Mouse (Mus musculus): ENCODE results near the gene Ppp1r3c. TPM values are rescaled to one million over a fixed set of nuclear protein-coding genes. Genes with fewer than 3 reads are reported as not detected.

Gene Ppp1r3c
- 53.3 and 55.1 TPM in 2 replicates for polyA plus RNA-seq (2016; fragmentation: Nextera tagmentation; extraction: Ambion mirVana)

DNA sequence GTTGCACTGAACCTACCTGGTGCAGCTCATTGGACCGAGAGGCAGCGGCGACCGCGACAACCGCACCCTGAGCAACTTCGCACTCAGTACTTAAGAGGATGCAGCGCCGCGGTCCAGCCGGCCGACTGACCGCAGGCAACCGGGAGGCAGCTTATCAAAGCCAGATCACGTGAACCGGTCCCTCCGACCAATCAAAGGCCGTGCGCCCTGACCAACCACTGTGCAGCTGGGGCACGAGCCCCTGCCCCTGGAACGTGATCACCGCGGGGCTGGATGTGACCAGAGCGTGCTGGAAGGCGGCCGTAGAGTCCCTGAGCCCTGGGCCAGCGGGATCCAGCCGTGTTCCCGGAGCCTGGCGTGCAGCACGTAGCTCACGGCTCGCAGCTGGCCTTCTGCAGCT, at the start of gene Ppp1r3c:
Gene Ppp1r3c (minus strand): TSS at position 117 of the 400 bp plus-strand sequence.
- under 1% methylated on average over 33 of the region's 33 CpGs for WGBS
- H3K36me3 ChIP-seq = peaks cover 25% of the 10 kb centered on the region
- H3K27me3 ChIP-seq (replicated peaks) = no peaks in the 10 kb centered on the region
- peak within 1 kb of the TSS; percentile 74 for H3K4me2 ChIP-seq
- H3K4me3 ChIP-seq = peak within 1 kb of the TSS; percentile 72
- H3K9me3 ChIP-seq (replicated peaks) = peaks cover 3% of the 10 kb centered on the region; the same call in 1 of the 2 replicates
- peak within 1 kb of the TSS; percentile 98 for H3K27ac ChIP-seq (ENCODE audit: poor library complexity, severe bottlenecking)
- H3K9ac ChIP-seq = peak within 1 kb of the TSS; percentile 90
- peak; percentile 98 for ATAC-seq (ENCODE audit: insufficient number of reproducible peaks, low FRiP score)
- H3K4me1 ChIP-seq (replicated peaks) = peaks cover 17% of the 10 kb centered on the region

DNA sequence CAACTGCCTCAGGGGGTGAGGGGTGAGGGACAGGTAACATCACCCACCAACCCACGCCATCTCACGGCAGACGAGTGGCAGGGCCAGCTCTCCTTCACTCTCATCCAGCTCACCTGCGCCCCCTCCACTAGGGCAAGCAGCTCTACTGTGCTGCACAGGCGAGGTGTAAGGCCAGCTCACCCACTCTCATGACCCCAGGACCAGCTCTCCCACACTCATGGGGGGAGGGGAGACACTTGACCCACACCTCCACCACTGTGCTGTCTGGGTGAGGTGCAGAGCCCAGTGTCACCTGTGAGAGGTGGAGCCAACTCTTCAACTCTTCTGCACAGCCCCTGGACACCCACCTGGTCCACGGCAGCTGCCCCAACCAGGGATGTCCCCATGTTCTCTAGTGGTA, 46.7 kb upstream of the Ppp1r3c start:
- Histone ChIP-seq H3K4me2 (no peak overlapping the region), H3K27me3 (replicated peaks) (no peaks in the 10 kb centered on the region), H3K4me3 (no peak overlapping the region), H3K4me1 (replicated peaks) (no peaks in the 10 kb centered on the region), H3K36me3 (no peaks in the 10 kb centered on the region), H3K9ac (no peak overlapping the region), H3K9me3 (replicated peaks) (no peaks in the 10 kb centered on the region), H3K27ac (ENCODE audit: poor library complexity, severe bottlenecking) (no peak overlapping the region)
- WGBS = 90% methylated on average over 6 of the region's 6 CpGs
- peak; percentile 33; the same call in 1 of the 2 replicates for ATAC-seq (ENCODE audit: insufficient number of reproducible peaks, low FRiP score)

DNA sequence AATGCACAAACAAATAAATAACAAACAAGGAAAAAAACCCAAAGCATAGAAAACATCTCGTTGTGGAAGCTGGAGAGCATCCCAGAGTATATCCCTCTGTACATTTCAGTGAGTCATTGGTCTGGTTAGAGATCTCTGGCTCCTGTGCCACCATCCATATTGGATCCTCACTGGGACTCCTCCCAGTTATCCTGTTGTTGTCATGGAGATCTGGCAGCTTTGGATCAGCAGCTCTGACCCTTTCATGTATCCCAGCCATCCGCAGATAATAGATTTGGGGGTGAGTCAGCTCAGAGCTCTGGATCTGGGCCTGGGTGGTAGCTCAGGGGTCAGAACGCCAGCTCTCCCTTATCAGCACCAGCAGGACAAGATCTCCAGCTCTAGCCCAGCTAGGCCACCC, 46.1 kb upstream of the Ppp1r3c start:
- H3K36me3 ChIP-seq = no peaks in the 10 kb centered on the region
- no peak for ATAC-seq (ENCODE audit: insufficient number of reproducible peaks, low FRiP score)
- H3K9ac ChIP-seq = no peak overlapping the region
- H3K27me3 ChIP-seq (replicated peaks) = no peaks in the 10 kb centered on the region
- 71% methylated on average over 3 of the region's 3 CpGs for WGBS
- no peaks in the 10 kb centered on the region for H3K9me3 ChIP-seq (replicated peaks)
- H3K27ac ChIP-seq (ENCODE audit: poor library complexity, severe bottlenecking) = no peak overlapping the region
- no peaks in the 10 kb centered on the region for H3K4me1 ChIP-seq (replicated peaks)
- H3K4me2 ChIP-seq = no peak overlapping the region
- H3K4me3 ChIP-seq = no peak overlapping the region

DNA sequence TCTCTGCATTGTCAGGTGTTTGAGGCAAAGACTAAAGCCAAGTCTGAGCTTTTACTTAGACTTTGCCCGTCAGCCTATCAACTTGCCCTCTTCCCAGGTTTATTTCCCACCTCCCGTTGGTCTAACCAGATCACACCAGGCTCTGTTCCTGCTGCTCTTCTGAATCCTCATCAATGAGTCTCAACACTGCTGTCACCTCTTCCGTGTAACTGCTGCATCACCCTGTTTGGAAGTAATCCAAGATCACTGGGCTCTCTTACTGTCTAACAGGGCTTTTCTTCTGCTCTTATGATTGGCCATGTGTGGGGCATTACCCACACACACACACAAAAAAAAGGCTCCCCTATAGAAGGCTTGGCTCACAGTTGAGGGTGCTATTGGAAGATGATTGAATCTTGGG, 45.5 kb upstream of the Ppp1r3c start:
- Histone ChIP-seq H3K27ac (ENCODE audit: poor library complexity, severe bottlenecking) (no peak overlapping the region), H3K27me3 (replicated peaks) (no peaks in the 10 kb centered on the region), H3K9me3 (replicated peaks) (no peaks in the 10 kb centered on the region), H3K36me3 (no peaks in the 10 kb centered on the region), H3K4me3 (no peak overlapping the region), H3K9ac (no peak overlapping the region), H3K4me2 (no peak overlapping the region), H3K4me1 (replicated peaks) (no peaks in the 10 kb centered on the region)
- 74% methylated on average over 3 of the region's 3 CpGs for WGBS
- ATAC-seq (ENCODE audit: insufficient number of reproducible peaks, low FRiP score) = no peak

DNA sequence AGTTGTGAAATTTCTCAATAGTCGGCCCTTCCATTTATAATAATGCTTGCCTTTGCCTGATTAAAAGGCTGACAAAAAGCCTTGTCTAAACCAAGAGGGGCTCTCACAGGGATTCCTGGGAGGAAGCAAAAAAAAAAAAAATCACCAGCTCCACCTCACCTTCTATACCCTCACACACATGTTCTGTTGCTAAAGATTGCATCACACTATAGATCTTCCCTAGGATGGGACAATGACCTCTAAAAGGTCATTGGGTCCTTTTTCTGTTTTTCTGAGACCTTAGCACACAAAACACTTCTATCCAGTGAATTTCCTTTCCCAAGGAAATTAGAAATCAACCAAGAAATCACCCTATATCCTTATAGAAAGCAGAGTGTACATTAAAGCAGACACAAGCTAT, 43.9 kb upstream of the Ppp1r3c start:
- WGBS = 90% methylated on average over 1 of the region's 1 CpGs
- no peaks in the 10 kb centered on the region for H3K36me3 ChIP-seq

DNA sequence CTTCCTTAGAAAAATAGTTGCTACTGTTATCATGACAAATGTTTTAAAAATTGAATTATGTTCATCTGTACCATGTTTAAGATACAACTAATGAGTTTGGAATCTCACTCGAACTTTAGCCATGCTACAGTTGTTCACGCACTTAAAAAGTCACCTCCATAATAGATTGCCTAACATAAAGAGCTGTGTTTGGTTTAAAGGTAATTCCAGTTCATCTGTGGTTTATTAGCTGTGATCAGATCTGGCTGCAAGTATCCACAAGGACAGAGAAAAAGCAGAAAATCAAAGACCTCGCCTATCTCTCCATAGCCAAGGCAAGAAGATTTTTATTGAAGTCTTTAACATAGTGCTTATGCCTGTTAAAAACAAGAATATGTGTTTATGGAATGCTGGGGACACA, 43.3 kb upstream of the Ppp1r3c start:
- no peak overlapping the region for H3K4me2 ChIP-seq
- WGBS = 77% methylated on average over 3 of the region's 3 CpGs
- H3K27me3 ChIP-seq (replicated peaks) = no peaks in the 10 kb centered on the region
- H3K27ac ChIP-seq (ENCODE audit: poor library complexity, severe bottlenecking) = no peak overlapping the region
- ATAC-seq (ENCODE audit: insufficient number of reproducible peaks, low FRiP score) = no peak
- H3K4me3 ChIP-seq = no peak overlapping the region
- H3K9me3 ChIP-seq (replicated peaks) = no peaks in the 10 kb centered on the region
- no peaks in the 10 kb centered on the region for H3K36me3 ChIP-seq
- no peak overlapping the region for H3K9ac ChIP-seq
- H3K4me1 ChIP-seq (replicated peaks) = no peaks in the 10 kb centered on the region

More for the DNA sequence above, 43.9 kb upstream of the Ppp1r3c start:
- no peaks in the 10 kb centered on the region for H3K4me1 ChIP-seq (replicated peaks)
- H3K27me3 ChIP-seq (replicated peaks) = no peaks in the 10 kb centered on the region
- no peak overlapping the region for H3K27ac ChIP-seq (ENCODE audit: poor library complexity, severe bottlenecking)
- no peak overlapping the region for H3K4me2 ChIP-seq
- H3K9me3 ChIP-seq (replicated peaks) = no peaks in the 10 kb centered on the region
- no peak overlapping the region for H3K4me3 ChIP-seq
- ATAC-seq (ENCODE audit: insufficient number of reproducible peaks, low FRiP score) = no peak
- H3K9ac ChIP-seq = no peak overlapping the region

DNA sequence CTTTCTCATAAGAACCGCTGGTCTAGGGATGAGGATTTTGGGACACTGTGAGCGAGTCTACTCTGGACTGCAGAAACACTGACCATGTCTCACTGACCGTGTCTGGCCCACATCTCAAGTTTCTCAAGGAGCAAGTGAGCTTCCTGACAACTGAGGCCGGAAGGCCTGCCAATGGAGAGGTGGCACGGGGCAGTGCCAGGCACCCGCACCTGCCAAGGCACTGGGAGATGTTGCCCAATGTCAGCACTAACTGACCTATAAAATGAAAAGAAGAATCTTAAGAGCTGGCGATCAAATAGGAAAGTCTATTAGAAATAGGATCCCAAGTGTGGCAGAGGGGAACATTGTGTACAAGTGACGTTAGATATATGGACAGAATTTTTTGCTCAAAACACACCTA, 39.1 kb upstream of the Ppp1r3c start:
- ATAC-seq (ENCODE audit: insufficient number of reproducible peaks, low FRiP score) = no peak
- 83% methylated on average over 8 of the region's 8 CpGs for WGBS
- no peaks in the 10 kb centered on the region for H3K36me3 ChIP-seq

DNA sequence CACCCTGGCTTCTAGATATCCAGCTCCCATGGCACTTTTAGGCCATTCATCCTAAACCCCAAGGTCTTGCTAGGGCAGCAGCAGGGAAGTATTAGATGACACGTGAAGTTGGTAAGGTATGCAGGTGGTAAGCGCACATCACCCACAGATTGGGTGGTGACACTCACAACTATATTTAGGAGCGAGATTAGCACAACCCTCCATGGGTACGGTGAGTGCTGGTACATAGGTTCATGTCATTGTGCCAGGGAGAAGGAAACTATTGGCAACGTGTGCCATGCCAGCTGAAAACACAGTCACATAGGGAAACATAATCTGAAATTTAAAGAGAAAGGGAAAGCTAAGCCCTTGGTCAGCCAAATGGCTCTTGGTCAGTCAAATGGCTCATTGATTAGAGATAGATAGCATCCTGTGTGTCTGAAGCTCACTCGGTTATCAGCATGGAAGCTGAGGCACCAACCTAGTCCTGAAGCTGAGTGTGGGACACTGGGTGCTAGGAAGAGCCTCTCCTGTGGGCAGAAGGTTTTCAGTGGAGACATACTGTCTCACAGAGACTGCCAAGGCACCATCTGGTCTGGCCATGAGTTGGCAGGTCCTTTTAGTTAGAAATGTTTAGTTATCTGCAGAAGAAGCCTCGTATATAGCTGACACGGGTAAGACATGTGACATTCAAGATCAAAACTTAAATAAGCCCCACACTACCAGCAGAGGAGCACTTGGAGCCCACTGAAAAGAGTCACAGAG, 37.4 kb upstream of the Ppp1r3c start:
- H3K27ac ChIP-seq (ENCODE audit: poor library complexity, severe bottlenecking) = no peak overlapping the region
- H3K27me3 ChIP-seq (replicated peaks) = no peaks in the 10 kb centered on the region
- WGBS = 78% methylated on average over 8 of the region's 8 CpGs
- no peaks in the 10 kb centered on the region for H3K4me1 ChIP-seq (replicated peaks)
- no peak overlapping the region for H3K4me3 ChIP-seq
- H3K9me3 ChIP-seq (replicated peaks) = no peaks in the 10 kb centered on the region
- no peak for ATAC-seq (ENCODE audit: insufficient number of reproducible peaks, low FRiP score)
- H3K4me2 ChIP-seq = no peak overlapping the region
- H3K9ac ChIP-seq = no peak overlapping the region
- no peaks in the 10 kb centered on the region for H3K36me3 ChIP-seq

More for the DNA sequence above, 39.1 kb upstream of the Ppp1r3c start:
- Histone ChIP-seq H3K4me2 (no peak overlapping the region), H3K4me1 (replicated peaks) (no peaks in the 10 kb centered on the region), H3K9me3 (replicated peaks) (no peaks in the 10 kb centered on the region), H3K9ac (no peak overlapping the region), H3K27me3 (replicated peaks) (no peaks in the 10 kb centered on the region), H3K27ac (ENCODE audit: poor library complexity, severe bottlenecking) (no peak overlapping the region), H3K4me3 (no peak overlapping the region)

DNA sequence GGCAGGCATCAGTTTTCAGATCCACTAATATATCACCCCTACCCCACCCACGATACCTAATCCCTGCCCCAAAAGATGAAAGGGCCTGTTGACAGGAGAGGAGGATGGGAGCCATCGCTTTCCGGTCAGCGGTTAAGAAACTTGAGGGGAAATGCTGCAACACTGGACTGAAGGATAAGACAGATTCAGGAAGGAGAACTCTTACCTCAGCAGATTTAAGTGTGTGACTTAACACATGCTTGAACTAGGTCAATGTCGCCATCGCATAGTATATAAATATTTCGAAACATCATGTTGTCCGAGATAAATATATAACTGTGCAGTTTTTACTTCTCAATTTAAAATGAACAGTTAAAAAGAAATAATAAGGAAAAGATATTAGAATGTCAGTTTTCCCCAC, 31.6 kb upstream of the Ppp1r3c start:
- no peaks in the 10 kb centered on the region for H3K9me3 ChIP-seq (replicated peaks)

DNA sequence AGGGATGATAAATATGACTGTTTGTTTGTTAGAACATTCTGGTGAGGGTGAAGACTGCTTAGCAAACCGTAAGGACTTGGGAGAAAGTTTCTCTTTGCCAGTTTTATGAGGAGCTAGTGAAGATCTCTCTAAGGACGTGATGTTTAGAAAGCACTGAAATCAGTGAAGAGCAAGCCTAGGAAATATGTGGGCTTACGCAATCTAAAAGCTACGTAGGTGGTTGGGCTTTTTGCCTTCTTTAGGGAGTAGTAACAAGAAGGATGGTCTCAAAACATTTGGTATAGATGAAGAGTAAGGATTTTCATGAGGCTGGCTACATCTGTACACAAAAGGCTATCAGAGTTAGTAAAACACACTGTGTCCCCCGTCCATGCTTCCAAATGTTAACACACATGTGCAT, 28.0 kb upstream of the Ppp1r3c start:
- Histone ChIP-seq H3K4me2 (no peak overlapping the region), H3K27ac (ENCODE audit: poor library complexity, severe bottlenecking) (no peak overlapping the region), H3K4me3 (no peak overlapping the region), H3K27me3 (replicated peaks) (no peaks in the 10 kb centered on the region), H3K4me1 (replicated peaks) (no peaks in the 10 kb centered on the region), H3K9me3 (replicated peaks) (no peaks in the 10 kb centered on the region), H3K36me3 (no peaks in the 10 kb centered on the region), H3K9ac (no peak overlapping the region)
- ATAC-seq (ENCODE audit: insufficient number of reproducible peaks, low FRiP score) = no peak
- WGBS = 75% methylated on average over 5 of the region's 5 CpGs

More for the DNA sequence above, 31.6 kb upstream of the Ppp1r3c start:
- Histone ChIP-seq H3K9ac (no peak overlapping the region), H3K4me2 (no peak overlapping the region), H3K36me3 (no peaks in the 10 kb centered on the region), H3K27me3 (replicated peaks) (no peaks in the 10 kb centered on the region), H3K4me3 (no peak overlapping the region), H3K4me1 (replicated peaks) (no peaks in the 10 kb centered on the region), H3K27ac (ENCODE audit: poor library complexity, severe bottlenecking) (no peak overlapping the region)
- 60% methylated on average over 8 of the region's 8 CpGs for WGBS
- no peak for ATAC-seq (ENCODE audit: insufficient number of reproducible peaks, low FRiP score)

DNA sequence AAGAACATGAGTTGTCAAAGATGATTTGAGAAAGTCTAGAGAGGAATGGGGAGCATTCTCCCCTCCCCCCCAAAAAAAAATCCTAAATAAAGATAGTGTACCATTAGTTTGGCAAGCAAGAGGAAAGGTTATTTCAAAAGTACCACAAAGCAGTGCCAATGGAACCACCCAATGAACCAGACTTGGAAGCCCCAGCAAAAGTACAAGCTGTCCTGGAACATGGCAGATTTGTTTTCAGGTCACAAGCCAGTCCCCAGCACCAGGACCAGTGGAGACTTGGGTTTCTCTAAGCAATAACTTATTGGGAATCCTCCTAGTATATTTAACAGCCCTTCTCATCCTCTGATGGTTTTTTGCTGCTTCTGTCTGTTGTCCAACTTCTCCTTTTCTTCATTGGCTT, 12.5 kb upstream of the Ppp1r3c start:
- no peak for ATAC-seq (ENCODE audit: insufficient number of reproducible peaks, low FRiP score)
- no peak overlapping the region for H3K4me3 ChIP-seq
- no peak overlapping the region for H3K9ac ChIP-seq
- no peaks in the 10 kb centered on the region for H3K27me3 ChIP-seq (replicated peaks)
- no peak overlapping the region for H3K27ac ChIP-seq (ENCODE audit: poor library complexity, severe bottlenecking)
- H3K4me1 ChIP-seq (replicated peaks) = no peaks in the 10 kb centered on the region
- H3K4me2 ChIP-seq = no peak overlapping the region
- H3K36me3 ChIP-seq = no peaks in the 10 kb centered on the region
- H3K9me3 ChIP-seq (replicated peaks) = no peaks in the 10 kb centered on the region

DNA sequence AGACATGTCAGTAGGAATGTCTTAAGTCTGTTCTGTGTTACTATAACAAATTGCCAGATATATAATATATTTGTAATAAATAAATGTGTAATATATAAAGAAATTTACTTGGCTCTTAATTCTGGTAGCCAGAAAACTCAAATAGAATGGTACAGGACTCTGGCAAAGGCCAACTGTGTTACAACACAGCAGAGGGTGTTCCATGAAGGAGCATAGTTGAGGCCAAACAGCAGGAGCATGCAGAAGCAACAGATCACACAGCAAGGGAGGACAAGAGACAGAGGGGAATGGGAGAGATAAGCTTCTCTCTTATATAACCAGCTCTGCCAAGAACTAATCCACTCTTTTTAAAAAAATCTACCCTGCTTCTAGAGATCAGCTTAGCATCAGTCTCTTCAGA, 5.9 kb upstream of the Ppp1r3c start:
- ATAC-seq (ENCODE audit: insufficient number of reproducible peaks, low FRiP score) = no peak
- no peak overlapping the region for H3K4me3 ChIP-seq
- no peaks in the 10 kb centered on the region for H3K27me3 ChIP-seq (replicated peaks)
- no peaks in the 10 kb centered on the region for H3K36me3 ChIP-seq
- no peak overlapping the region for H3K9ac ChIP-seq
- no peaks in the 10 kb centered on the region for H3K4me1 ChIP-seq (replicated peaks)
- no peak overlapping the region for H3K27ac ChIP-seq (ENCODE audit: poor library complexity, severe bottlenecking)
- no peak overlapping the region for H3K4me2 ChIP-seq
- H3K9me3 ChIP-seq (replicated peaks) = peaks cover 3% of the 10 kb centered on the region; the same call in 1 of the 2 replicates

Measured in heart, embryonic 12.5 days (tissue).